Mouse (Mus musculus) adrenal gland, adult 2 months (tissue): ENCODE data around the gene Banp. TPM values are rescaled to one million over a fixed set of nuclear protein-coding genes. Genes with fewer than 3 reads are reported as not detected.

Experiments used
- DNase-seq: peaks from one replicate; pipeline ENCODE4 v3.0.0; 2021
- polyA plus RNA-seq: library from polyadenylated mRNA; depleted of rRNA; stranded (reverse); fragments of >200 nt; gene quantifications from 2 replicates; pipeline ENCODE4 v1.2.3, GENCODE M21; 2012
- total RNA-seq, 2 experiments: library from RNA; stranded (reverse); gene quantifications; 2 replicates each; pipeline ENCODE4 v1.2.3; 2021

Banp gene
- total and polyA plus RNA-seq, 3 experiments = 16.3 to 72.6 (median 52.3) TPM

GRCm38 (mm10) chr8:121926266-121926665 lies 23.3 kb upstream of the Banp start:
- DNase-seq = no peak

GRCm38 (mm10) chr8:121927316-121927715 lies 22.2 kb upstream of the Banp start:
- DNase-seq = peak; percentile 60

GRCm38 (mm10) chr8:121930047-121930446 lies 19.5 kb upstream of the Banp start:
- no peak for DNase-seq

GRCm38 (mm10) chr8:121931571-121931970 lies 18.0 kb upstream of the Banp start:
- DNase-seq = no peak

GRCm38 (mm10) chr8:121932026-121932667 lies 17.4 kb upstream of the Banp start:
- DNase-seq = peak; percentile 64

GRCm38 (mm10) chr8:121932668-121933520 lies 16.7 kb upstream of the Banp start:
- peak; percentile 65 for DNase-seq

GRCm38 (mm10) chr8:121934506-121934905 lies 15.0 kb upstream of the Banp start:
- DNase-seq = peak; percentile 54

GRCm38 (mm10) chr8:121934923-121935322 lies 14.6 kb upstream of the Banp start:
- no peak for DNase-seq

GRCm38 (mm10) chr8:121935341-121936294 lies 13.9 kb upstream of the Banp start:
- peak; percentile 26 for DNase-seq

- no peak for DNase-seq
Observed at GRCm38 (mm10) chr8:121936391-121936790, 13.2 kb upstream of the Banp start.

GRCm38 (mm10) chr8:121938732-121939131 lies 10.8 kb upstream of the Banp start:
- DNase-seq = no peak

GRCm38 (mm10) chr8:121943057-121943540 lies 6.5 kb upstream of the Banp start:
- DNase-seq = no peak

GRCm38 (mm10) chr8:121943716-121944115 lies 5.8 kb upstream of the Banp start:
- no peak for DNase-seq

GRCm38 (mm10) chr8:121944831-121945230 lies 4.7 kb upstream of the Banp start, which contains the start of gene Car5a:
TSS of gene Car5a (minus strand) at chr8:121944904.
- no peak for DNase-seq

GRCm38 (mm10) chr8:121946351-121946750 lies 3.2 kb upstream of the Banp start:
- DNase-seq = no peak

- DNase-seq = peak; percentile 55
Observed at GRCm38 (mm10) chr8:121947047-121947752, 2.4 kb upstream of the Banp start.

- DNase-seq = peak; percentile 91
Observed at GRCm38 (mm10) chr8:121947753-121948141, 1.8 kb upstream of the Banp start.

GRCm38 (mm10) chr8:121948321-121949145 lies 1.0 kb upstream of the Banp start:
- DNase-seq = no peak

- peak; percentile 98 for DNase-seq
Observed at GRCm38 (mm10) chr8:121949941-121950748, 595 bp downstream of the Banp start.
